Mouse (Mus musculus) heart, adult 2 months (tissue): ENCODE results near the gene Pard6a.

Experiments used
- CTCF ChIP-seq: fragments of 200-600 bp; IDR thresholded peaks from 2 replicates; pipeline ENCODE4 v1.8.1; 2022; ENCODE audit warnings: antibody characterized with exemption, mild to moderate bottlenecking, moderate library complexity
- POLR2A ChIP-seq: fragments of 200-500 bp; IDR thresholded peaks from 2 replicates; pipeline ENCODE4 v1.6.1; 2011; ENCODE audit warnings: mild to moderate bottlenecking, low read depth, low read length, control low read depth; ENCODE audit not compliant: insufficient read depth

DNA sequence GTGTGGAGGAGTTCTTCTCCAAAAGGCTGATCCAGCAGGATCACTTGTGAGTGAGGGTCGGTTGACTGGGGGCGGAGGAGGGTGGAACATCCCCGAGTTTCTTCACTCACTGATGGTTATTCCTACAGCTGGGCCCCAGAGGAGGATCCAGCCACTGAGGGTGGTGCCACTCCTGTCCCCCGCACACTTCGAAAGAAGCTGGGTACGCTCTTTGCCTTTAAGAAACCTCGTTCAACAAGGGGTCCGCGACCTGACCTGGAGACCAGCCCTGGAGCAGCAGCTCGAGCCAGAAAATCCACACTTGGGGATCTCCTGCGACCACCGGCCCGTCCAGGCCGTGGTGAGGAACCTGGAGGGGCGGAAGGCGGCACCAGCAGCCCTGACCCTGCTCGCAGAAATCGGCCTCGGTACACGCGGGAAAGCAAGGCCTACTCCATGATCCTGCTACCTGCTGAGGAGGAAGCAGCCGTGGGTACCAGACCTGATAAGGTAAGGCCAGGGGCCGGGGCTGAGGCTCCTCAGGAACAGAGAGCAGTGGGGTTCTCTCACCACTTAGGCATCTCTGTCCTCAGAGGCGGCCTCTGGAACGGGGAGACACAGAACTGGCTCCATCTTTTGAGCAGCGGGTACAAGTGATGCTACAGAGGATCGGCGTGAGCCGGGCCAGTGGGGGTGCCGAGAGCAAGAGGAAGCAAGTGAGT is 5.7 kb upstream of the Pard6a start:
- TF ChIP-seq CTCF (no peak), POLR2A (no peak)
